Mouse (Mus musculus): ENCODE results near the gene Ambn.
"Not testable (repeated sequence)": the region's sequence is repeated elsewhere in the genome, so short reads cannot be mapped to it uniquely, and the experiment has no call there.

Gene Ambn

DNA sequence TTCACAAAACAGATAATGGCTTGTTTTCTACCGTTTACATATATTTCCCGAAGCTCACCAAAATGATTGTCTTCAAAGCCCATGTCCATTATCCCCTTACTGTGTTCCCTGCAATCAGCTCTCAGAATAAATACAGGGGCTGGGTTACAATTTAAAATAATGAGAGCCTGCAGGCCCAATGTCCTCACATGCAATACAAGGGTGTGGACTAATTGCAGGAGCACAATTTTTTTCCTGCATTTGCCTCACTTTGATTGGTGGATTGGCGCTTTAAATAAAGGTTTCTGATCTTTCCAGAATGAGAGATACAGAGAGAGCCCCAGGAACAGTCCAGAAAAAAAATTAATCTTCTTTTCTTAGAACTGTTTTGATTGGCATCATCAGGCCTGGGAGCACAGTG lies at the start of gene Ambn:
TSS of gene Ambn (plus strand) at position 301 of the 400 bp plus-strand sequence.
- ATAC-seq (ENCODE audit: insufficient number of reproducible peaks, low FRiP score, low TSS enrichment): no peak

DNA sequence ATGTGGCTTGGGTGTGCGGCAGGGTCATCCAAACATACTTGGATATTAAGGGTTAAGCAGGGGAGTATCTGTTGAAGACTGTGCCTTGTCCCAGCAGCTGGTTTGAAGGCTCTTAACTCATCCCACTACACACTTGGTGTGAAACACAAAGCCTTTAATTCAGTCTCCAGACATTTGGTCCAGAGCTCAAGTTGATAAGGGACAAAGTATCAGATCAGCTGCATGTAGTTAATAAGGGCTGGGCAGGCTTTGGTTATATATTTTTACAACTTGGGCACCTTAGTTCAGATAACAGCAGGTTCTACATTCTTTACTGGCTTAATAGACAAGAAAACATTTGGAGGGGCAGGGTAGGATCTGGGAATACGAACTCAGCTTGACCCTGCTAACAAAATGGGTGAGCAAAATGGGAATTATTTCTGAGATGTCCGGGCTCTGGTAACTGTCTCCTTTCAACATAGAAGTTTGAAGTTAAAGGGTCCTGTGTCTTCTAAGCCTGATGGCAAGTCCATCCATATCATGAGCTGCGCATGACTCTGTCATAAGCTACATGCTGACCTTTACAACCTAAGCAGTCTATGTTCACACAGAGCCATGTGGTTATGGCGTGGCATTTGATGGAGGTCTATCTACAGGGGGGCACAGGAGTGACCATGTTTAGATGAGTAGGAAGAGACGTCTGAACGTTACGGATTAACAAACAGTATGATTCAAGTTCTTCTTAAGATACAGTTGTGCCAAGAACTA lies 35.3 kb upstream of the Ambn start:
- no peak for ATAC-seq (ENCODE audit: insufficient number of reproducible peaks, low FRiP score, low TSS enrichment)

DNA sequence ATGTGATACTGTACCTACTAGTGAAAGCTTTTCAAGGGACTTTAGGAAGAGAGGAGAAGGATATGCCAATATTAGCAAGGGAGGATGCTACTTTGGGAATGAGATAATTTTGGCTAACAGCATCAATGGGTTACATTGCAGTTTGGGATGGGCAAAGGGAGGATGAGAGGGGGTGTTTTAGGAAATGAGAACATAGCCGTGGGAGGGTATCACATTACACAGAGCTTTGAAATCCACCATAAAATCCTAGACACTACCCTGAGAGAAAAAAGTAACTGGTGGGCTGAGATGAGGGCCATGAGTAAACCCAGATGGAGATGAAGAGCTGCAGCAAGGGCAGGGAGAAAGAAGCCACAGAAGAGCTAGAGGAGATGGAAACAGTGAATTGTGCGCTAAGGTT lies 30.9 kb upstream of the Ambn start:
- not testable (repeated sequence) for ATAC-seq (ENCODE audit: insufficient number of reproducible peaks, low FRiP score, low TSS enrichment)

DNA sequence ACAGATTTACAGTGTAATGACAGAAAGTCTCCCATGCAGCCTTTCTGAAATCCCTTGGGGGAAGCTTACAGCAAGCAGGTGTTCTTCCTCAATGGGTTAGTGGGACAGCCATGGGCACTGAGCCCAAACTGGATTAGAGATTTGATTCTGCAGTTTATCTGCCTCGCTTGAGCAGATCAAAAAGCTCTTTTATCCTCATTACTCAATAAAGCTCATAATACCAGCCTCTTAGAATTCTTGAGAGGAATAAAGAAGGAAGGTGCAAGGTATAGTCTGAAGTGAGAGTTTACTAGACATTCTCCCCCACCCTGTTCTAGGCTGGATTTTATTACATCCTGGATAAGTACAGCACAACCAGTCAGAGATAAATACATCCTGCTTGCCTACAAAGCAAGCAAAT lies 29.0 kb upstream of the Ambn start:
- no peak for ATAC-seq (ENCODE audit: insufficient number of reproducible peaks, low FRiP score, low TSS enrichment)

DNA sequence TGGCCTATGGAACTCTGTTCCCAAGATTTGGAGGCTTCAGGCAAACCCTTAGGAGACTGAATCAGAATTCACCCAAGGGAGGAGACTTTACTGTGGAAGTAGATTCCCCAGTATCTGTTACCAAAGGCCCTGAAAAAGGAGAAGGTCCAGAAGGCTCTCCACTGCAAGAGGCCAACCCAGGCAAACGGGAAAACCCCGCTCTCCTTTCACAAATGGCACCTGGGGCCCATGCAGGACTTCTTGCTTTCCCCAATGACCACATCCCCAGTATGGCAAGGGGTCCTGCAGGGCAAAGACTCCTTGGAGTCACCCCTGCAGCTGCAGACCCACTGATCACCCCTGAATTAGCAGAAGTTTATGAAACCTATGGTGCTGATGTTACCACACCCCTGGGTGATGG lies 11.7 kb downstream of the Ambn start:
- ATAC-seq (ENCODE audit: insufficient number of reproducible peaks, low FRiP score, low TSS enrichment): no peak

DNA sequence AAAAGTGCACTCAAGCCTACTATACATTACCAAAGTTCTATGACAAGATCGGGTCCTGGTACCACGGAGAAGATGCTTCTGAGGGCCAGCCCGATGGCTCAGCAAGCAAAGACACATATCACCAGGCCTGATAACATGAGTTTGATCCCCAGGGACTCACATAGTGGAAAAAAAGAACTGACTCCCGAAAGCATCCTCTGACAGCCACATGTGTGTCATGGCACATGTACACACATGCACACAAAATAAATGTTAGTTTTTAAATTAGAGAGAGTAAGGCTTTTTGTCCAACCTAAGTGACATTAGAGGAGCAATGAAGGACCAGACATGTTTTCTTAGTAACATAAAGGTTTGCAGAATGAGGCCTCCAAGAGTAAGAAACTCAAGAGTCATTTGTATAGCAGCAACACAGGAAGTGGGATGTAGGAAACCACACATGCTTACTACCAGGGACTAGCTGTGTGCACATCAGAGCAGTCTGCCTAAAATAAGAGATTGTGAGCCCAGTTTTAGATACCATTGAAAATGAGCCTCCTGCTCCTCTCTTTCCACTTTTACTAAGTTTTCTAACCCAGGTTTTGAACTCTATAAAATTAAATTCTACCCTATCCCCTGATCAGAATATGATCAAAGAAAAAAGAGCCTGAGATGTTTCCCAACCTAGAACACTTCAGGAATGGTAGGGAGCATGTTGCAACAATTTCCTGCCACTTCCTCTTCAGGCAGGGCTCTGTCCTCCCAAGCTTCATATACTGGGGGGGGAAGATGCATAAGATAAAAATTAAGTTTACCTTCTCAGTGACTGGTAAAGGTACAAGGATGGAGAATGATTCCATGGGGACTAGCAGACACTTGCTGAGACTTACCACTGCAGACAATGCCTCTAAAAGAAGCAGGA lies 13.3 kb downstream of the Ambn start:
- ATAC-seq (ENCODE audit: insufficient number of reproducible peaks, low FRiP score, low TSS enrichment): no peak

DNA sequence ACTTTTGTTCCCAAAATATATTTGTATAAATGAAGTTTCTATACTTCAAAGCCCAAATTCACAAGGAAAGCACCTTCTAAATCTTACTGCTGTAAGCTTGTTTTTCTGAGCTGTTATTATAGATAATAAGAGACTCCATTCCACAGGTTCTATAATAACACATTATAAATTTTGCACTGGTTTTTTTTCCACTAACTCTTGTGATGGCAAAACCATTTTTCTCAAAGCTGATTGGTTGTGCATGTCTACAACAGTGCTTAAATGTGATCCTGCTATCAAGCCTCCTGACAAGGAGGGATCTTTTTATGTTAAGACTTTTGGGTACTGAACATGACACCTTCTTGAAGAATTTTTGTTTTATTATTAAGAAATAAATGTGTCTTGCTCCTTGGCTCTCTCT lies 31.9 kb downstream of the Ambn start, which contains the start of gene Enam:
TSS of gene Enam (plus strand) at position 301 of the 400 bp plus-strand sequence.
- no peak for ATAC-seq (ENCODE audit: insufficient number of reproducible peaks, low FRiP score, low TSS enrichment)

DNA sequence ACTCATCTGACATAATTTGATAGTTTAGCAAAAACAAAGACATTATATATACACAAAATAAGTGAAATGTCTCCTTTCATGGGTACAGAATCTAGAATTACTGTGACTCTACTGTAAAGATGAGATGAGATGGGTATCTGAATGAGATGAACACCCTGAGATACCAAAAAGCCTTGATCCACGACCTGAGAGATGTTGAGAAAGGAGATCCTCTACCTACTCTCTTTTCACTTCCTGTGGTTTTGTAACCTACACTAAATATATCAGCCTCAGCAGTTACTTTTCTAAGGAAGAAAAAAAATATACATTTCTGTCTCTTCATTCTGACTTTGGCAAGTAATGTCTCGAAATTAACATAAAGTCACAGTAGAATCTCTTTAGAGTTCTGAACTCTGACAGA lies 33.2 kb downstream of the Ambn start:
- no peak for ATAC-seq (ENCODE audit: insufficient number of reproducible peaks, low FRiP score, low TSS enrichment)

DNA sequence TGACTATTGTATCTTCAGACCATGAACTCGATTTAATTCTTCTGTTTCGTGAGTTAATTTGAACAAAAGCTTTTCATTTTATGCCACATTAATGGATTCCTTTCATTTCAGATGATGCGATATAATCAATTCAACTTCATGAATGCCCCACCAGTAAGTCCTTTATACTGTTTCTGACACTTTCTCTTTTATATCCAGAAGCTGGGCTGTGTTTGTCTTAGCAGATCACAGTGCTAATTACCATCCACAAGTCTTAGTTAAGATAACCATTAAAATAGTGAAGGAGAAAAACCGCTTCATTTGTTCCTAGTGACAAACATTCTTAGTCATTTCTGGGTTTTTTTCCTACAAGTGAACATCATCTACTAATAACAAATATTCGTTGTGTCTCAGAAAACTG lies 35.3 kb downstream of the Ambn start:
- ATAC-seq (ENCODE audit: insufficient number of reproducible peaks, low FRiP score, low TSS enrichment): no peak

DNA sequence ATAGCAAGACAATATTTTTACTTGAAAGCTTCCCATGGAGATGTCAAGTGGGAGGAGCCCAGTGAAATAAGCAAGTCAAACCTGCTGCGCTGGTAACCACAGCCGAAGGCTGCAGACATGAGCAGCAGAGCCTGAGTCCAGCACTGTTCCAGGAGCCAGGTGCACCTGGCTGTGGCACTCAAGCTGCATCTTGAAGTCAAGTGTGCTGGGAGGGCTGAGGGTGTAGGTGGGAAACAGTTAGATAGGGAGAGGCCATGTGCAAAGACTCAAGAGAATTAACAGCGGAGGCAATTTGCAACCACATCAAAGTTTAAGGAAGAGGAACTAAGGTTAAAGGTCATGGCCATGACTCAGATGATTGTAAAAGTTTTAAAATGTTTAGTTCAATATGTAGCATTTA lies 44.0 kb downstream of the Ambn start:
- ATAC-seq (ENCODE audit: insufficient number of reproducible peaks, low FRiP score, low TSS enrichment): no peak

DNA sequence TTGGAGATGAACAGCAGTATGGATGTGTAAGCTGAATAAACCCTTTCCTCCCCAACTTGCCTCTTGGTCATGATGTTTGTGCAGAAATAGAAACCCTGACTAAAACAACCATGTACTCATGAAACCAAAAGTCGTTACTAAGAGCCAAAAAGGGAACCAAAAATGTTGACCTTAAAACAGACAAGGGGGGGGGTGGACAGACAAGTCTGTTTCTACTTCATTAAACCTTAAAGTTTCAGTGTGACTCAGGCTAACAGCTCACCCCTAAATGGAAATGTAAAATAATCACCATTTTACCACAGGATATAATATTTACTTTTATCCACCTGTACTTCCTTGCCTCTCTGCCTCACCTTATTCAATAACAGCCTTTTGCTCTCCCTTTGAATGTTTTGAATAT lies 52.8 kb downstream of the Ambn start:
- ATAC-seq (ENCODE audit: insufficient number of reproducible peaks, low FRiP score, low TSS enrichment): no peak

DNA sequence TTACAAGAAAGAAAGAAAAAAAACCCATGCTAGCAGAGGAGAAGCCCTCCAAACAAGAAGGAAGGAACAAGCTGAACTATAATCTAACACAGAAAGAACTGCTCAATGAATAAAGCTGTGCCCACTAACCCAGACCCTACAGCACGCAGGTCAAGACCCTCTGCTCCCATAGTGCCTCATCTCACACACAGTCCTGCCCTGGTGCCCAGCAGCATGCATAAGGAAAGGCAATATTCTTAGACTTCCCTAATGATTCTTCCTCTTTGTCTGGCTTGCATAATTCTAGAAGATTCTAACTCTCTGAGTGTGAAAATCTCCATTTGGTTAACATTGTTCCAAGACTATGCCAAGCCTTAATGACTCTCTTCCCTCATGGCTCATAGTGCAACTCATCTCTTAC lies 53.2 kb downstream of the Ambn start:
- no peak for ATAC-seq (ENCODE audit: insufficient number of reproducible peaks, low FRiP score, low TSS enrichment)

Measured in cerebellum, adult (tissue).